Mouse (Mus musculus) forebrain, embryonic 14.5 days (tissue): Measurements from ENCODE around the gene Tmem116. TPM values are rescaled to one million over a fixed set of nuclear protein-coding genes. Genes with fewer than 3 reads are reported as not detected.
"Not testable (repeated sequence)": the region's sequence is repeated elsewhere in the genome, so short reads cannot be mapped to it uniquely, and the experiment has no call there.

Experiments used
- ATAC-seq: fragments of 200-750 bp; cut with Nextera tagmentation; 2 replicates; pipeline ENCODE4 v1.8.0; 2017; ENCODE audit warnings: mild to moderate bottlenecking, moderate library complexity
- DNase-seq: peaks from one replicate; pipeline ENCODE4 v3.0.0-alpha.2; 2015; ENCODE audit warnings: low spot score
- H3K27ac ChIP-seq: fragments of 300-500 bp; sonication (generic); 2 replicates; pipeline ENCODE4 v1.5.1; 2014; ENCODE audit warnings: low read depth, mild to moderate bottlenecking, control low read depth, low read length, moderate library complexity
- H3K27me3 ChIP-seq: fragments of 300-500 bp; sonication (generic); replicated peaks from 2 replicates; pipeline ENCODE4 v1.6.1; 2014; ENCODE audit warnings: low read length, control low read depth, mixed read lengths; ENCODE audit not compliant: control insufficient read depth, insufficient read depth
- H3K36me3 ChIP-seq: fragments of 300-500 bp; sonication (generic); 2 replicates; pipeline ENCODE4 v1.6.1; 2014; ENCODE audit warnings: low read length, control low read depth; ENCODE audit not compliant: control insufficient read depth, insufficient read depth
- H3K4me1 ChIP-seq: fragments of 300-500 bp; sonication (generic); 2 replicates; pipeline ENCODE4 v1.6.1; 2014; ENCODE audit warnings: antibody characterized with exemption, low read length, control low read depth; ENCODE audit not compliant: control insufficient read depth, insufficient read depth
- H3K4me2 ChIP-seq: fragments of 300-500 bp; sonication (generic); 2 replicates; pipeline ENCODE4 v1.6.1; 2014; ENCODE audit warnings: mild to moderate bottlenecking, control low read depth, low read length
- H3K4me3 ChIP-seq: fragments of 300-500 bp; sonication (generic); 2 replicates; pipeline ENCODE4 v1.5.1; 2014; ENCODE audit warnings: low read depth, low read length, control low read depth
- H3K9ac ChIP-seq: fragments of 300-500 bp; sonication (generic); 2 replicates; pipeline ENCODE4 v1.6.1; 2014; ENCODE audit warnings: mild to moderate bottlenecking, low read length, control low read depth, moderate library complexity
- H3K9me3 ChIP-seq: fragments of 300-500 bp; sonication (generic); replicated peaks from 2 replicates; pipeline ENCODE4 v1.6.1; 2016; ENCODE audit warnings: low read length, control low read depth, mixed read lengths; ENCODE audit not compliant: control insufficient read depth
- WGBS: fragments of 180-500 bp; shearing (Covaris S2); extraction: QIAGEN DNeasy Blood & Tissue Kit; methylation state at CpG from one replicate; pipeline ENCODE4 v1.1.7; 2014; 5-methylcytosine and 5-hydroxymethylcytosine counted together
- polyA plus RNA-seq: library from polyadenylated mRNA; unstranded; fragments of >200 nt; fragmentation: Nextera tagmentation; extraction: Ambion mirVana; gene quantifications from 2 replicates; pipeline ENCODE4 v1.2.1, GENCODE M21; 2014

Gene Tmem116
- polyA plus RNA-seq, 1 experiment from 2014 or later, result 1.0 TPM

- H3K36me3 ChIP-seq, result no peaks in the 10 kb centered on the region
- DNase-seq (no peak), ATAC-seq (no peak)
- 92% methylated on average over 1 of the region's 1 CpGs for WGBS
- H3K9me3 ChIP-seq, result no peaks in the 10 kb centered on the region
- H3K27me3 ChIP-seq, result no peaks in the 10 kb centered on the region
- H3K4me3 ChIP-seq, result no peak overlapping the region
- H3K27ac ChIP-seq, result no peak overlapping the region
- H3K4me2 ChIP-seq, result no peak overlapping the region
- no peaks in the 10 kb centered on the region for H3K4me1 ChIP-seq
- no peak overlapping the region for H3K9ac ChIP-seq
Observed at GRCm38 (mm10) chr5:121506846-121507245, 55.2 kb downstream of the Tmem116 start.

GRCm38 (mm10) chr5:121510009-121510408 lies 58.3 kb downstream of the Tmem116 start:
- Histone ChIP-seq H3K9me3 (no peaks in the 10 kb centered on the region), H3K27ac (no peak overlapping the region), H3K4me1 (no peaks in the 10 kb centered on the region), H3K9ac (no peak overlapping the region), H3K4me3 (no peak overlapping the region), H3K36me3 (no peaks in the 10 kb centered on the region), H3K27me3 (no peaks in the 10 kb centered on the region), H3K4me2 (no peak overlapping the region)
- DNase-seq (no peak), ATAC-seq (no peak)
- 79% methylated on average over 7 of the region's 7 CpGs for WGBS

GRCm38 (mm10) chr5:121518983-121519382 lies 67.3 kb downstream of the Tmem116 start:
- Histone ChIP-seq H3K4me3 (no peak overlapping the region), H3K9me3 (no peaks in the 10 kb centered on the region), H3K27ac (no peak overlapping the region), H3K4me2 (no peak overlapping the region), H3K9ac (no peak overlapping the region), H3K27me3 (no peaks in the 10 kb centered on the region), H3K36me3 (peaks cover 36% of the 10 kb centered on the region), H3K4me1 (no peaks in the 10 kb centered on the region)
- DNase-seq (no peak), ATAC-seq (no peak)
- WGBS, result 91% methylated on average over 9 of the region's 9 CpGs

- not testable (repeated sequence) for H3K4me3 ChIP-seq, DNase-seq, H3K9ac ChIP-seq, H3K27ac ChIP-seq, H3K4me2 ChIP-seq, ATAC-seq, H3K9me3 ChIP-seq, H3K4me1 ChIP-seq, H3K27me3 ChIP-seq
- H3K36me3 ChIP-seq, result peaks cover 44% of the 10 kb centered on the region
- WGBS, result 93% methylated on average over 11 of the region's 17 CpGs
Observed at GRCm38 (mm10) chr5:121519758-121520157, 68.1 kb downstream of the Tmem116 start.

DNA sequence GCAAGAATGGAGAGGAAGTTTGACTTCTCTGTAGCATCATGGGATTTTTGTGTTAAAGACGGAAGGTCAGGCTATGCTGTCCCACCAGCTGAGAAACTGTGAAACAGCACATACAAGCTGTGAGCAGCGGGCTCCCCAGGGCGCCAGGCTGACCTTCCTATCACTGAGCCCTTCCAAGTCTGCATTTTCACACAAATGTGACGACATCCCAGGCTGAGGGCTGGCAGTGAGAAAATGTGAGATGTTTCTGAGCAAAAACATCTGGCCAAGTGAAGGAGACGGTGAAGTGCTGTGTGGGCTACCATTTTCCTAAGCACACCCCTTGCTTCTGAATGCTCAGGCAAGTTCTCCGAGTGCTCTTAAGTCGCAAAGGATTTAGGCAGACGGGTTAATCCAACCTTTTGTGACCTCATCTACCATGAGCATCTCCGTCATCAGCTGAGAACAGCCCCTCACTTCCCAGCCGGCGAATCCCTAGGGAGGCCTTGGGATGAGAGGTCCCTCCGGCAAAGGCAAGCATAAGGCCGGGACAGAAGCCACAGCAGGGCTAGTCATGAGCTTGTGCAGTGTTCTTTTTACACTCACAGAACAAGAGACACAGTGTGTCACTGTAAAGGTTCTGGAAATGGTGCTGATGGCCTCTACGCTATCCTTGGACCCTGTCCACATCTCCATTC lies 74.2 kb downstream of the Tmem116 start:
- Histone ChIP-seq H3K27me3 (no peaks in the 10 kb centered on the region), H3K27ac (no peak overlapping the region), H3K9ac (no peak overlapping the region), H3K9me3 (no peaks in the 10 kb centered on the region), H3K4me1 (no peaks in the 10 kb centered on the region), H3K4me3 (no peak overlapping the region), H3K36me3 (peaks cover 83% of the 10 kb centered on the region), H3K4me2 (no peak overlapping the region)
- DNase-seq, result no peak
- no peak for ATAC-seq
- 94% methylated on average over 14 of the region's 14 CpGs for WGBS

DNA sequence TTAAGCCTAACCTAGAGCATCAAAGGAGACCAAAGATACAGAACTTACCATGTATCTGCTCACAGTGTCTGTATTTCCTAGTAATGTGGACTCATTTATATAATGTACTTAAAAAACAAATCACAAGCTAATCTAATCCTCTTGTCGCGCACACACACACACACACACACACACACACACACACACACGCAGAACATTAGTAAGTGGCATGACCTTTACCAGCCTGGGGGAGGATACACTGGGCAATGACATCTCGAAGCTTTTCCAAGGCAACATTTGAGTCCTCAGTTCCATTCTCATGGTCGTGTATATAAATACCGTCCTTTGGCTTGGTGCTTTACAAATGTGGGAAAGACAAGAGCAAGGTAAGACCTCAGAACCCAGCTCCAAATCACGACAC lies 74.8 kb downstream of the Tmem116 start:
- H3K9ac ChIP-seq, result no peak overlapping the region
- H3K4me1 ChIP-seq, result no peaks in the 10 kb centered on the region
- H3K36me3 ChIP-seq, result peaks cover 83% of the 10 kb centered on the region
- ATAC-seq (no peak), DNase-seq (no peak)
- no peaks in the 10 kb centered on the region for H3K27me3 ChIP-seq
- WGBS, result 93% methylated on average over 7 of the region's 7 CpGs
- no peak overlapping the region for H3K4me3 ChIP-seq
- no peak overlapping the region for H3K4me2 ChIP-seq
- H3K27ac ChIP-seq, result no peak overlapping the region
- H3K9me3 ChIP-seq, result no peaks in the 10 kb centered on the region

DNA sequence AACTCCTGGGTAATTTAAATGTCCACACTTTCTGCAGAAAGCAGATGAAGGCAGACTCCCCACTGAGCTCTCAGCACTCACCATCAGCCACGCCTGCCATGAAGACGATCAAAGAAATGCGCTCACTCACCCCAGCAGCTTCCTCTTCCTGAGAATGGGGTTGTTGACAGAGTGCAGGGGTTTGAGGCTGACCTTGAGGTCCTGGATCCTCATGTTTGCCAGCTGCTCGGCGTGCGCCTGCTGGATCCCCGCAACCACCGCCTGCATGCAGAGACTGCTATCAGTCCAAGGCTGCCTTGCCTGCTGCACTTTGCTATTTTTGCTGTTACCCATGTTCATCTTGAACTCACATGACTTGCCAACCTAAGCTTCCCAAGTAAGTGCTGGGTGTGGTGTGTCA lies 75.3 kb downstream of the Tmem116 start:
- 89% methylated on average over 8 of the region's 8 CpGs for WGBS
- peaks cover 86% of the 10 kb centered on the region for H3K36me3 ChIP-seq
- ATAC-seq, result no peak

GRCm38 (mm10) chr5:121534521-121534920 lies 82.8 kb downstream of the Tmem116 start:
- ATAC-seq (no peak), DNase-seq (no peak)
- peaks cover 77% of the 10 kb centered on the region for H3K36me3 ChIP-seq
- H3K4me2 ChIP-seq, result no peak overlapping the region
- H3K9ac ChIP-seq, result no peak overlapping the region
- H3K4me1 ChIP-seq, result no peaks in the 10 kb centered on the region
- no peak overlapping the region for H3K4me3 ChIP-seq
- 96% methylated on average over 5 of the region's 5 CpGs for WGBS
- no peaks in the 10 kb centered on the region for H3K9me3 ChIP-seq
- H3K27me3 ChIP-seq, result no peaks in the 10 kb centered on the region
- H3K27ac ChIP-seq, result no peak overlapping the region

More for the DNA sequence above, 75.3 kb downstream of the Tmem116 start:
- Histone ChIP-seq H3K9ac (no peak overlapping the region), H3K9me3 (no peaks in the 10 kb centered on the region), H3K27ac (no peak overlapping the region), H3K4me3 (no peak overlapping the region), H3K4me2 (no peak overlapping the region), H3K4me1 (no peaks in the 10 kb centered on the region), H3K27me3 (no peaks in the 10 kb centered on the region)
- no peak for DNase-seq

GRCm38 (mm10) chr5:121535116-121535515 lies 83.4 kb downstream of the Tmem116 start:
- no peaks in the 10 kb centered on the region for H3K4me1 ChIP-seq
- no peak overlapping the region for H3K4me2 ChIP-seq
- H3K9me3 ChIP-seq, result no peaks in the 10 kb centered on the region
- DNase-seq, result no peak
- 99% methylated on average over 3 of the region's 3 CpGs for WGBS
- no peak overlapping the region for H3K9ac ChIP-seq
- H3K27me3 ChIP-seq, result no peaks in the 10 kb centered on the region
- peaks cover 72% of the 10 kb centered on the region for H3K36me3 ChIP-seq
- no peak overlapping the region for H3K4me3 ChIP-seq
- no peak overlapping the region for H3K27ac ChIP-seq
- ATAC-seq, result no peak
